Mouse (Mus musculus): ENCODE measurements around the gene Sart3. TPM values are rescaled to one million over a fixed set of nuclear protein-coding genes. Genes with fewer than 3 reads are reported as not detected.

Sart3 gene
- 10 to 100 TPM; 38.9 to 58.1 TPM for polyA plus RNA-seq (2017; shearing (Covaris generic))

GRCm38 (mm10) chr5:113772450-113772895 is at the start of gene Sart3, which contains the start of gene Iscu:
Sart3 (minus strand) TSS chr5:113772510.
Iscu (plus strand) TSS chr5:113772748.

DNA sequence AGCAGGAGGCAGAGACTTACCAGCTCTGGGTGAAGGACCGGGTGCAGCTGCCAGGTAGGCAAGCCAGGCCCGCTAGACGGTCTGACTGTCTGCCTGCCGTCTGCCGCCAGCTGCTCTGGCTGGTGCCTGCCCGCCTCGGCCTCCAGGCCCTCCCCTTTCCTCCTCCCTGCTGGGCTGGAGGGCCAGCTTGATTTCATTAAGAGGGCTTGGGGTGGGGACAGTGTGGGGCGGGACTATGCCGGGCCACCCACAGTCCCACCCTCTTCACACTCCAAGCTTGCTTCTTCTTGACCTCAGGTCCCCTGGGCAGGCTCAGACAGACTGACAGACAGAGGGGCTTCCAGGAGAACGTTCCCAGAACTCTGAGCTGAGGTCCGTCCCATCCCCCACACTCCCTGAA is 28.0 kb upstream of the Sart3 start, which contains the start of gene Tmem119:
Gene Tmem119, minus strand, starts transcription at position 237 of the 400 bp plus-strand sequence.

GRCm38 (mm10) chr5:113735345-113736112 is 36.8 kb downstream of the Sart3 start, which contains the start of gene Ficd:
Ficd (plus strand) TSS chr5:113735803.

GRCm38 (mm10) chr5:113724446-113724845 is 47.9 kb downstream of the Sart3 start, which contains the start of gene 1700069L16Rik:
1700069L16Rik (minus strand) TSS chr5:113724772.

Other genes starting within 250 kb of the Sart3 start
- under 1 TPM in 1 of 2 experiments, not detected in 1; 0.32 TPM for gene Cmklr1, start 122.1 kb downstream of the Sart3 start, polyA plus RNA-seq (2017; shearing (Covaris generic))
- gene 1700069L16Rik, start 47.7 kb downstream of the Sart3 start, polyA plus RNA-seq (2017; shearing (Covaris generic)), result not detected
- 1 to 10 TPM; 5.5 to 9.2 TPM for gene Ficd, start 36.7 kb downstream of the Sart3 start, polyA plus RNA-seq (2017; shearing (Covaris generic))
- 100 to 1,000 TPM in 1 of 2 experiments, 10 to 100 TPM in 1; 97.8 to 124 TPM for gene Iscu, start 238 bp upstream of the Sart3 start, polyA plus RNA-seq (2017; shearing (Covaris generic))
- gene Tmem119, start 28.0 kb upstream of the Sart3 start, polyA plus RNA-seq (2017; shearing (Covaris generic)), result not detected
- 1,000 to 10,000 TPM in 1 of 2 experiments, 100 to 1,000 TPM in 1; 978 to 1,461 TPM for gene Selplg, start 60.1 kb upstream of the Sart3 start, polyA plus RNA-seq (2017; shearing (Covaris generic))
- 10 to 100 TPM; 84.3 to 89.2 TPM for gene Coro1c, start 136.2 kb upstream of the Sart3 start, polyA plus RNA-seq (2017; shearing (Covaris generic))
- gene Ssh1, start 221.4 kb upstream of the Sart3 start, polyA plus RNA-seq (2017; shearing (Covaris generic)), result 10 to 100 TPM; 31.8 to 42.4 TPM
- 1 to 10 TPM in 1 of 2 experiments, under 1 TPM in 1; 0.42 to 1.1 TPM for gene Dao, start 231.2 kb upstream of the Sart3 start, polyA plus RNA-seq (2017; shearing (Covaris generic))

All from activated CD4-positive, CD25-positive, alpha-beta regulatory T cell (primary cell).